Mouse (Mus musculus): Measurements from ENCODE around the gene Slf2.

The Slf2 gene

DNA sequence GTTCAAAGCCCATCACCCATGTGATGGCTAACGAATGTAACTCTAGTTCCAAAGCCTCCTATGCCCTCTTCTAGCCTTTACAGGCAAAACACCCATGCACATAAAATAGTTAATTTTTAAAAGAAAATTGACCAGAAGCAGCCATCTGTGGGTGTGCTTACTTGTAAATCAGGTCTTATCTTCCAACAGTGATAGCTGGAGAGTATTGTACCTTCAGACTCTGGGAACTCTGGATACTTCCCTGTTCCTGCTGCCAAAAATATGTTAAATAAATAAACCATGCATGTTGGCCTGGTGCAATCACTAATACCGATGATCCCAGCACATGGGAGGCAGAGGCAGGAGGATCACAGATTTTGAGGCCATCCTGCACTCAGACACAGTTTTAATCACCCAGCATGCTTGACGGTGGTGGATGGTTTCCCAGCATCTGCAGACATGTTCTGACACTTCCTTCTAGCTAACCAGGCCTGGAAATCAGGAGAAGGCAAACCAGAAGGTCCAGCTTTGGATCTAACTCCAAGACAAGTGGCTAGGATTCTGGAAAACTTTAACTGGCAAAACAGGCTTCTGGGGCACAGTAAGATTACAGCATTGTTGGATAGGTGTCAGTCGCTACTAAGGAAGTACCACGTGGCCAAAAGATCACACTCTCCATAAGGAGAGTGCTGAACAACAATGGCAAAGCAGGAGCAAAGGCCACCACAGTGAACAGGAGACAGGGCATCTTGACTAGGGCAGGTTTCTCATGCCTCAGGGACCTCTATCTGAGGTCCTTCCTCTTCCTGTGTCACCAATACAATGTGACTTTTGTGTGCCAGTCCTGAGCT is 54.4 kb downstream of the Slf2 start:
- no peak for DNase-seq

DNA sequence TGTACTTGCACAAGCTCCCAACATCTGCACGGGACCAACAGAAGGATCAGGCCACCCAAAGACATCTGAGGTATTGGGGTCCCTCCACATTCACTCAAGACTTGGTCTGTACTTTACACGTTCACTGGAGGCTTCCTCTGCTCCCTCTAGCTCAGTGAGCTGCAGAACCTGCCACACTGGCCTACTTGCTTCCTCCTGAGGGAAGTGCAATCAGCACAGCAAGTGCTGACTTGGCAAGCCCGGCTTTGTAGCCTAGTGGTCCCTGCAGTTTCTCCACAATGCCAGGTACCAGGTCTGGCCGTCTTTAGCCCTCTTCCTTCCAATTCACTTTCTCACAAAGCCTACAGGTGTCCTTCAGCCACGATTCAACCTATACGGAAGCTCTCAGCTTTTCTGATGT is 56.1 kb downstream of the Slf2 start:
- no peak for DNase-seq

DNA sequence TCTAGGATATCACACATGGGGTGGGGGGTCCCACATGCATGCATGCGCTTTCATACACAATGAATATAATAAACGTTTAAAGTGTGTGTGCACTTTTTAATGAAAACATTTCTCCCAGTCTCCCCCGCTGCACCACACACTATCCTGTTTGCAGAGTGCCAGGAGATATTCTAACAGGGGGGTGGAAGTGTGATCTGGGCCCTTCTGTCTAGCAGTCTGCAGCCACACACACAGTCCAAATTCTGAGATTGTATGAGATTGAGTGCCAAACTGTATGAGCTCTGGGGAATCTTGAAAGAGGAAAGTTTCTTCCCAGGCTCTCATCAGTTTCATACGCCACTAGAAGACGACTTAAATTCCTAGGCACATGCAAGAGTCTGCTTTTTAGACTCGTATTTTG is 56.9 kb downstream of the Slf2 start:
- DNase-seq: no peak

DNA sequence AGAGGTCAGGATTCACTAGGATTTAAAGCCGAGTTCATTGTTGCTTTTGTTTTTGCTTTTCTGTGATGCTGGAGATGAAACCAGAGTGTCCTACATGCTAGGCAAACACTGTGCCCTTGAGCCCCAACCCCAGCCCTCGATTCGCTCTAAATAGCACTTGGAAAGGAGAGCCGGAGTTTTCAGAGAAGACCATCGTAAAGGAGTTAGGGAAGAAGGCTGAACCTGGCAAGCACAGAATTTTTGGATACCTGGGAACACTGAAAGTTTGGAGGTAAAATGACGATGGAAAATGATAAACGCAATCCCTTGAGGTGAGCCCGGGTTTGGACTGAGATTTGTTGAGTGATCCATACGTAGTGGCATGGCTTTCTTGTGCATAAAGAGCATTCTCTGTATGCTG is 57.4 kb downstream of the Slf2 start:
- DNase-seq: no peak

DNA sequence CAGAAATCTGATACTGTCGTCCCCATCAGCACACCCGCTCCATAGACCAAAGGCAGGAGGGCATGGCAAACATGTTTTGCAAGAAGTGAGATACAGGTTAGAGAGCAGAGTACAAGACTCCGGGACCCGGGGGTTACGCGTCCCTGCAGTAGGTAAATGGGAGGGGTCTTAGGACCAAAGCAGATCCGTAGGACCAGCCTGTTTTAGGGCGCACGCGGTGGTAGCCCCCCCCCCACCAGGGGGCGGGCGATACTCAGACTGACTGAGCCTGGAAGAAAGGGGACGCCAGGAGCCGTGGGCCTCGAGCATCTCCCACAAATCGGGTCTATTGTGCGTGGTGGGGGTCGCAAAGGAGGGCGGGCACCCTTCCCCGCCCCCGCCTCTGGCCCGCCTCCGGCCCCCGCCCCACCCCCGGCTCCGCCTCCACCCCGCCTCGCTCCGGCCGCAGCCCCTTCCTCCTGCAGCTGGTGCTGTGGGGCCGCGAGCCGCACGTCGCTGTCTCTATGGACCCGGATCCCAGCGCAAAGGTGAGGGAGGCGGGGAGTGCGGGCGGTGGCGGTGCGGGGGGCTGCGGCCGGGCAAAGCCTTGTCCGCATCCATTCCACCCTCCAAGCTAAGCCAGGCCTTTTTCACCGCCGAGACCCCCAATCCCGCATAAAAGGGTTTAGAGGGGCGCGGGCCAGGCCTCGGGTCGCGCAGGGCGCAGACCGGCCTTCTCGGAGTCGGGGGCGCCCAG is 58.0 kb downstream of the Slf2 start, which contains the start of gene Sema4g:
Gene Sema4g, plus strand, starts transcription at position 271 of the 736 bp plus-strand sequence.
- peak in 1 of 2 experiments; percentile 9 for DNase-seq

GRCm38 (mm10) chr19:44989567-44990495 is 58.9 kb downstream of the Slf2 start:
- no peak for DNase-seq

DNA sequence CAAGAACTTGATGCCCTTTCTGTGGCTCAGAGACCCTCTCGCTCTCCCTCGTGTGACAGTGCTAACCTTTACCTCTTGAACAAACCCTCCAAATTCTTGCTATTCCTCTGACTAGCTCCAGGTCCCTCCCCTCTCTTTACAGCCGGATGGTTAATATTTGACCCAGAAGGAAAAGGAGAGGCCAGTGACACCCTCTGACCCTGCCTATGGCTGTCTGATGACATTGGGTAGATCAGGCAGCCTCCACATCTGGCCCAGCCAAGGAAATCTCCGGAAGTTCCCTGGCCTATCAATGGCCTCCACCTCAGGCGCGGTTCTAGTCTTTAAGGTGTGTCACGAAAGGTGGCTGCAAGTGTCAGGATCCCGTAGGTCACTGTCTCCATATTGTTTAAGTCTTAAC is 60.1 kb downstream of the Slf2 start:
- no peak for DNase-seq

GRCm38 (mm10) chr19:44992246-44992645 is 61.3 kb downstream of the Slf2 start:
- no peak for DNase-seq

- no peak for DNase-seq
Measured at GRCm38 (mm10) chr19:44992712-44993111, 61.8 kb downstream of the Slf2 start.

DNA sequence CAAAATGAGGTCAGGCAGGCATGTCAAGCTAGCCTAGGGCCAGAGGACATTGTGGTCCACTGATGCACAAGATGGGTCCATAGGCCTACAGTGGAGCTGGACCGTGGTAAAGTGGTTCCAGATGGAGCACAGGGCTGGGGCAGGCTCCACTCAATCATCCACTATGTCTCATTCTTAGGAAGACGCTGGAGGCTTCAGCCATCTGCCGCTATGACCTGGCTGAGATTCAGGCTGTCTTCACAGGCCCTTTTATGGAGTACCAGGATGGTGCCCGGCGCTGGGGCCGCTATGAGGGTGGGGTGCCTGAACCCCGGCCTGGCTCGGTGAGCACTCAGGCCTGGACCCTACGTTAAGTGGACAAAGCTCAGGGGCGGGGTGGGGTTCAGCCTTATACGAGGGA is 66.8 kb downstream of the Slf2 start:
- no peak for DNase-seq

DNA sequence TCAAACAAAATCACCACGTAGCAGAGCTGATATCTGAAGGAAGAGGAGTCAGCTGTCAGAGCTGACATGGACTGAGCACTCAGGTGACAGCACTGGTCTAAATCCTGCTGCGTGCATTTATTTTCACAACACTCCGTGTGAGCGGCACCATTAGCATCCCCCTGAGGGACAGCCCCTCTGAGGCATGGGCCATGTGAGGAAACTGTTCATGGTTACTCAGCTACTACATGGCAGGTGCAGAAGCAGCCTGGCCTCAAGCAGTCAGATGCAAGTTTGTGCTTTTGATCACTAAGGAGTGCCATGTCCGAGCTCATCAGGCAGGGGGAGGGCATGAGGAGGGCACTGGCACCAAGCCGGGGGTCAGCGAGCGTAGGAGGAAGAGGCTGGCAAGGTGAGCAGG is 68.7 kb downstream of the Slf2 start:
- DNase-seq: no peak

DNA sequence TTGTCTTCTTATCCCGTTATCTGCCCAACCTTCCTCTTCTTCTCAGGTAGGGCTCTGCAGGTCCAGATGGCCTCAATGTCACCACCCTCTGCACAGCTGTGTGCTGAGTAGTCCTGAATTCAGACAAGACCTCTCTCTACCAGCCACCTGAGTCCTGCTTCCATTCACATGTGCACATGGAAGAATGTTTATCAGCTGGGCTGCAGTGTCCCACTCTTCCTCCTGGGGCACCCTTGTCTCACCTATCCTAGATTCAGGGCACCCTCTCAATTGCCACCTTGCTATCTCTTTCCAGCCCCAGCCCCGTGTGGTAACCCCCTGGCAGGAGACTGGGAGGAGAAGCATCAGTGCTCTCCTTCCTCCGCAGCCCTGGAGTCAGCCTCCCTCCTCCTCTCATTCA is 71.3 kb downstream of the Slf2 start:
- DNase-seq: no peak

DNA sequence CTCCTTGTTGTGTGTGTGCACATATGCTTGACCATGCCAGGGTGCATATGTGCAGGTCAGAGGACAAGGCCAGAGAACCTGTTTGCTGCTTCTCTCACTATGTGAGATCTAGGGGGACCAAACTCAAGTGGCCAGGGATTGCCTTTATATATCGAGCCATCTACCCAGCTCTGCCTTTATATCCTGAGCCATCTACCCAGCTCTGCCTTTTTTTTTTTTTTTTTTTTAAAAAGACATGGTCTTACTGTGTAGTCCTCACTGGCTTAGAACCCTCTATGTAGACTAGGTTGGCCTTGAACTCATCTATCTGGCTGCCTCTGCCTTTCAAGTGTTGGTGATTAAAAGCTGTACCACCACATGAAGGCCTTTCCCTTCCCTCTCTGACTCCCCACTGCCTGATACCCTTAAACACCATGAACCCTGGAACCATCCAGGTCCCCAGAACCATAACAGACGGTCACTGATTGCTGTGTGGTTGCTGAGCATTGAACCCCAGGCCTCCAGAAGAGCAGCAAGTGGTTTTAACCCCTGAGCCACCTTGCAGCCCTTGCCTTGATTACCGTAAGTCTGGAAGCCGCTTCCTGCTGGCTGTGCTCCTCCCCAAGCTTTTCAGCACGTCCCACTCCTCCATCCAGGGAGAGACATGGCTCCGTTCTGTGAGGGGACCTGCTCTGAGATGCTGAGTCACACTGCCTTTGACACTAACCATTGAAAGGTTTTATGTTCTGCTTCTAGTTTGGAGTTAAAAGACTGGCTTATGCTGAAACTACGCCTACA is 73.0 kb downstream of the Slf2 start:
- no peak for DNase-seq

DNA sequence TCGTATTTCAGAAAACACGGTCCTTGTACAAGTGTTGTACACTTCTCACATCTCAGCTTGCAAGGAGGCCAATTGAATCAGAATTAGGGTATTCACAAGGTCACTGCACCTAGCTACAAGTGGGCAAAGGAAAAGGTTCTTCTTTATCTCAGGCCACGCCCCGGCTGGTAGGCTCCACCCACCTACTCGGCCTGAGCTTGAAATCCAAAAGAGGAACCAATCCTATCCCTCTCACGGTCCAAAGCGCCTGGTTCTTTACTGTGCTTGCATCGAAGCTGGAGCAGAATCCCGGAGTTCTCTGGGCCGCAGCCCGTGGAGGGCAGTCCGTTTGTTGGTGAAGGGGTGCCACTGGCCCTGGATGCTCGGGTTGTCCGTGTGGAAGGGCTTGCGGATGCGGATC is 74.5 kb downstream of the Slf2 start, which contains the start of gene Twnk:
Gene Twnk, plus strand, starts transcription at position 220 of the 400 bp plus-strand sequence.
- peak; percentile 71 to 76 for DNase-seq

- peak; percentile 97 to 98 for DNase-seq
Measured at GRCm38 (mm10) chr19:45005957-45006712, 75.2 kb downstream of the Slf2 start, which contains the start of gene Mrpl43. Mrpl43 (minus strand) TSS chr19:45006442.

GRCm38 (mm10) chr19:45007021-45007420 is 76.1 kb downstream of the Slf2 start:
- no peak for DNase-seq

GRCm38 (mm10) chr19:45007425-45008191 is 76.7 kb downstream of the Slf2 start:
- no peak for DNase-seq

GRCm38 (mm10) chr19:45010646-45011045 is 79.7 kb downstream of the Slf2 start:
- no peak for DNase-seq

DNA sequence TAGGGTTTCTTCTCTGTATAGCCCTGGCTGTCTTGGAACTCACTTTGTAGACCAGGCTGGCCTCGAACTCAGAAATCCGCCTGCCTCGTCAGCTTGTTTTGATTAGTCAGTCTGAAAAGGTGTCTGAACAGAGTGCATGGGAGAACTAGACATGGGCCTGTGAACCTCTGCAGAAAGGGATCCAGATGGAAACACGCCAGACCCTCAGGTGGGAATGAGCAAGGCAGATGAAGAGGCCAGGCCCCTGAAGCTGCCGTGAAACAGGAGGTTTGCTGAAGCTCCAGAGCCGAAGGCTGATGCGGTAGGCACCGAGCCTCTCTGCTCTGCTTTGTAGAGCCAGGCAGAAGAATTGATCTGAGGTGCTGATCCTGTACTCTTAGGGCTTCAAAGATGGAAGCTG is 81.3 kb downstream of the Slf2 start:
- no peak for DNase-seq

DNA sequence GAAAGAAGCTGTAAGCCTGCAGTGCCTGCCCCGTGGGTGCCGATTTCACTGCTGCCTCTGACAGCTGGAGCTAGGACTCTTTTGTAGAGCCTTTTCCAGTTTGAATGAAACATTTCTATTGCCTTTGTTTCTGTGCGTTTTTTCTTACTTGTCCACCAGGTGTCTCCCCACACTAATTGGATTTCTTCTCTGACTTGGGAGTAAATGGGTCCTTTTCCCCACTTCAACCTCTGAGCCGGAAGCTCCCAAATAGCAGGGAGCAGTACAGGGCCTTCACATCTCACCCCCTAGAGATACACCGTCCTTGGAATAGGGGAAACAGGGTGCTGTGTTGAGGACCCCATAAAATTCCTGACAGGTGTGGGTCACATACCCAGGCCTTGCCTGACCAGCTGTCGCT is 81.7 kb downstream of the Slf2 start:
- DNase-seq: peak in 1 of 2 experiments; percentile 59
